Mouse (Mus musculus) liver, embryonic 14.5 days (tissue): Measurements from ENCODE around the gene Lrrc1.

Experiments
- CTCF ChIP-seq: IDR thresholded peaks from 2 replicates; pipeline ENCODE4 v1.5.1; 2016; ENCODE audit warnings: antibody characterized with exemption, low read depth, control low read depth
- EP300 ChIP-seq: IDR thresholded peaks from 2 replicates; pipeline ENCODE4 v1.6.1; 2016; ENCODE audit warnings: antibody characterized with exemption, low read depth

DNA sequence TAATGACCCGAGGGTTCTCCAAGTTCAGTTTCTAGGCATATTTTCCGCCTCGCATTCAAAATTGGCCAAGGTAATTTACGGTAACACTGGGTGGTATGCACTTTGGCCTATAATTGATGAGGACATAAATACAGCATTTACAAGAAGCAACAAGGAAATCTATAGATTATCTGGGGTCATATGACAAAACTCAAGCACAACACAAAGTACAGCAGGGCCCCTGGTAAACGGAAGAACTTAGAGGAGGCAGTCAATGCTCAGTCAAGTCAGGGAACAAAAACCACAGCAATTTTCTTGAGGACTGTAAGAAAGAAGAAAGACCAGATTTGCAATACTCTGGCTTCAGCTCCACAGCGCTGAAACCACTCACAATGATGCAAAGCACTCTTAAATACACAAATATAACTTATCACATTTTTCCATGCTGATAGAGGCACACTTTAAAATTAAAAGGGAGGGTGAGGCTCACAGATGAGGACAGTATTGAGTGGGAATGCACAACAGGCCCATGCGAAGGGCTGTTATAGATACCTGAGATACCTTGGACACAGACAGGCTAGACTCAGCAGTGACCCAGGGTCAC, 27.8 kb downstream of the Lrrc1 start:
- TF ChIP-seq EP300 (no peak), CTCF (no peak)
